Mouse (Mus musculus) CH12.LX (cell line): ENCODE results near the gene Pald1.

Experiments used
- CTCF ChIP-seq, 2 experiments: IDR thresholded peaks in 1 of 2; conservative IDR thresholded peaks in 1 of 2; 2 replicates each; pipeline ENCODE4 v1.5.1; 2011 to 2012; ENCODE audit warnings: low read depth in 2 of 2, low read length in 2 of 2, improper control_type of control experiment in 1 of 2, inconsistent platforms in 1 of 2, mild to moderate bottlenecking in 1 of 2, moderate library complexity in 1 of 2
- USF1 ChIP-seq: IDR thresholded peaks from 2 replicates; pipeline ENCODE4 v1.6.1; 2014; ENCODE audit warnings: low read depth, mild to moderate bottlenecking, inconsistent platforms, low read length, improper control_type of control experiment

DNA sequence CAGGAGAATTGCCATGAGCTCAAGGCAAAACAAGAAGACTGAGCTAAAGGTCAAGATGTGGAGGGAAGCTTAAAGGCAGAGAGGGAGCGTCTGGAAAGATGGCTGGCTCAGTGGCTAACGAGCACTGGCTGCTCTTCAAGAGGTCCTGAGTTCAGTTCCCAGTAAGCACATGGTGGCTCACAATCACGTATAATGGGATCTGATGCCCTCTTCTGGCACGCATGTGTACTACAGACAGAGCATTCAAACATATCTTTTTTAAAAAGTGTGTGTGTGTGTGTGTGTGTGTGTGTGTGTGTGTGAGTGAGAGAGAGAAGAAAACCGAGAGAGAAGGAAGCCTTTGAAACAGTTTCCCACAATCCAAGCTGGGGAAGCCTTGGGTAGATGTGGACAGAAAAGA is 19.1 kb upstream of the Pald1 start:
- peak; percentile 8 to 51; a peak in 2 of 4 replicates for TF ChIP-seq CTCF (conservative IDR thresholded peaks at IDR 0.05 in 1 of 2, IDR thresholded peaks at IDR 0.05 in 1 of 2; ENCODE audit: low read depth in 2 of 2, low read length in 2 of 2)
- TF ChIP-seq USF1, result no peak
